Mouse (Mus musculus) thymus, postnatal 25 days (tissue): ENCODE results near the gene Lin9.
A peak's percentile ranks its signal among the peaks of the same experiment; 100 is the strongest.
"Not testable (repeated sequence)": the region's sequence is repeated elsewhere in the genome, so short reads cannot be mapped to it uniquely, and the experiment has no call there.

Source experiments
- DNase-seq: peaks from one replicate; pipeline ENCODE4 v3.0.0; 2022

The Lin9 gene

DNA sequence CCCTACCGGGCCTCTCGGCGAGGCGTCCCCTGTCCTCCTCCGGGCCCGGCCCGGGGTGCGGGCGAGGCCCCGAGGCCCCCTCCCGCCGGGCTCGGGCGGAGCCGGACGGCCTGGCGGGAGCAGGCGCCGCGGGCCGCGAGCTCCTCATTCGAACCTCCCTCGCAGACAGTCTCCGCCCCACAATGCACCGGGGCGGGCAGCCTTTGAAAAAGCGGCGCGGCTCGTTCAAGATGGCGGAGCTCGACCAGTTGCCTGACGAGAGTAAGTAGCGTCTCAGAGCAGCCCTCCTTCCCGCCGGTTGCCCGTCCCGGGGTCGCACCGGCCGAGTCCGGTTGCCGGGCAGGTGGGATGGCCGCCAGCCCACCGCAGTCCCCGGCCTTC lies at the start of gene Lin9:
Gene Lin9, plus strand, starts transcription at position 14 of the 381 bp plus-strand sequence.
- peak; percentile 95 for DNase-seq

DNA sequence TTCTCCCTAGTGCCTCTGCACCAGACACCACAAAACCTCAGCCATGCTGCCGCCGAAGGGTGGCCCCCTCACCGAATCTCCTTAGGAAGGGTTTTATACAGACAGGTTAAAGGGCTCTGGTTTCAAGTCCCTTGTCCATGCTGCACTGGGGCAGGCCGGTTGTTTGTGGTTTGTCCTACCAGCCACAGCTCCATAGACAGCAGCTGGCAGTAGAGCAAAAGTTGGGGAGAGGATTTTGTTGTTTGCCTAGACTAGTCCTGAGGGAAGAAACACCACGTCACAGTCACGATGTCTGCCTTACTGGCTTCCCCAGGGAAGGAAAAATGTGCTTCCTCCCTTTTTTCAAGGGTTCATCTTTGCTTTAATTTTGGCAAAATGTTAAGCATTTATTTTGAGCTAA lies 40.4 kb upstream of the Lin9 start:
- DNase-seq, result no peak

DNA sequence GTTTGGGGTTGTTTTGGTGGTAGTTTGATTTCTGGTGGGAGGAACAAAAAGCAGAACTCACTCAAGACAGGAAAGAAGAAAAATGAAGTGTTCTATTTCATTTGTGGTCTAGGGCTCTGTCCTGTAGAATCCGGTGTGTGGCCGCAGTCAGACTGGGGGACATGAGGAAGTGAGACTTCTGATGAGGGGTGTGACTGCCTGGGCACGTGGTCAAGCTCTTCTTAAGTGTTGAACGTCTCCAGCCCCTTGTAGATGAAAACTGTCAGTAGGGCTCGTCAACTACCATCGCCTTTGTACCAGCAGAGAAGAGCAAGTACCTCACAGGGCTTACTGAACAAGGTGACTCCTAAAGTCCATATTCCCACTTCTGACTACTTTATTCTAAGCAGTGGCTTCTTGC lies 39.1 kb upstream of the Lin9 start:
- no peak for DNase-seq

DNA sequence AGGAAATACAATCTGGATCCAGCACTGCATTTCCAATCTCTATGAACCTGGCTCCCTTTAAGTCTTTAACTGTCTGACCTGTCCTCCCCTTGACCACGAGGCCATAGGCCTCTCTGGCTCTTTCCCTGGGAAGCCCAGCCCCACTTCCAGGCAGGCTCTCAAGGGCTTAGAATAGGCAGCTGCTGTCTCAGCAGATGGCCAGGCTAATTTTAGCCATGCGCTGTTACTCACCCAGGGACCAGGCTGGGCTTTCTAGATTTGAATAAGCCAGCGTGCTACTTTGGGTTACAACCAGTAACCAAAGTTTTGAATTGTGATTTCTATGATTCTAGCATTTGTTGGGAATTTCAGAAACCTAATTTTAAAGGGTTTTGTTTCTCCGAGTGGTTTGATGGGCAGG lies 36.4 kb upstream of the Lin9 start:
- DNase-seq, result no peak

DNA sequence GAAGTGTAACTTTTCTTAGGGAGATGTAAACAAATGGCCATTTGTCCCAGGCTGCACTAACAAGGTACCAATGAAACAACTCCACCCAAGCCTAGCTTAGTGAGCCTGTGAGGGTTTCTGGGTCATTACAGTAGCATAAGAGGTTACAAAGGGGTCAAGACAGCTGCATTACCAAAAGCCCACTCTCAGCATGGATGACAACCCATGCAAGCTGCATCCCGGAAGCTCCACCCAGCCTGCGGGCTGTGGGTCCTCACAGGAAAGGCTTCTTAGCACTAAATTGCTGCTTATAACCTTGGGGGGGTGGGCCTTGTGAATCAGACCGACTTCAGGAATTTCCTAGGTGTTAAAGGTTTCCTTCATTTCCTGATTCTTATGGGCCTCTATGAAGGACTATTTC lies 34.8 kb upstream of the Lin9 start:
- DNase-seq, result no peak

DNA sequence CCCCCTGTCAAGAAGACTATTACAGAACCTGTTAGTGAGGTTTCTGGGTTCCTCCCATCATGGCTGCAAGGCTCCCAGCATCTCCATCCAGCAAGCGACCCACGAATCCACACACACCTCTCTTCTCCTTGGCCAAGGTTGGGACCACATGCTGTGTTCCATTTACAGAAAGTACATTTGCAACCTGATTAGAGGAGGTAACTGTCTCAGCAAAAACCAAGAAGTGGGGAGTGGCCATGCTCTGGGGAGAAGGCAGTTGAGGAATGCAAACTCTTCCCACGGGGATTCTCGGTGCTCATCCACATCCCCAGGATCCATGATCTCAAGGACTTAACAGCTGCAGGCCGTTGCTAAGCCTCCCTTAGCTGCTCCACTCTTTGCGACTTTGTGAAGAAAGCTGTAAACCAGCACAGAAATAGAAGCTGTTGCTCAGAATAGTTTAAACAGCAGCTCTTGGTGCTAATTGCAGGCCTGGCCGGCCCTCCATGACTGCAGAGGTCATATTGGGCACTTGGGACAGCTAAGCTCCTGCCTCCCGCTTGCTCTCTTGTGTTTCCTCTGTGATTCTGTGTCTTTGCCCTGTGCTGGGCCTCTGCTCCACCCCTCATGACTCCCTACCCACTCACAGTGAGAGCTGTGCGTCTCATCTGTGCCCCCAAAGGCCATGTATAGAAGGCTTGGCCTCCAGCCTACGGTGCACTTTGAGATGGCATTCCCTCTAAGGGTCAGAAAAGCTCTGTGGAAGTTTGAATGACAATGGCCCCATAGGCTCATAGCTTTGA lies 34.0 kb upstream of the Lin9 start:
- DNase-seq, result no peak

DNA sequence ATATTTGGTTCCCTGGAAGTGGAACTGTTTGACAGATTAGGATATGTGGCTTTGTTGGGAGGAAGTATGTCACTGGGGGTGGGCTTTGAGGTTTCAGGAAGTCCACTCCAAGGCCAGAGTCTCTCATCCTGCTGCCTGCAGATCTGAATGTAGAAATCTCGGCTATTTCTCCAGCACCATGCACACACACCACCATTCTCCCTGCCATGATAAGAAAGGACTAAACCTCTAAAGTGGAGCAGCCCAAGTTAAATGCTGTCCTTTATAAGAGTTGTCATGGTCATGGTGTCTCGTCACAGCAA lies 33.4 kb upstream of the Lin9 start:
- no peak for DNase-seq

DNA sequence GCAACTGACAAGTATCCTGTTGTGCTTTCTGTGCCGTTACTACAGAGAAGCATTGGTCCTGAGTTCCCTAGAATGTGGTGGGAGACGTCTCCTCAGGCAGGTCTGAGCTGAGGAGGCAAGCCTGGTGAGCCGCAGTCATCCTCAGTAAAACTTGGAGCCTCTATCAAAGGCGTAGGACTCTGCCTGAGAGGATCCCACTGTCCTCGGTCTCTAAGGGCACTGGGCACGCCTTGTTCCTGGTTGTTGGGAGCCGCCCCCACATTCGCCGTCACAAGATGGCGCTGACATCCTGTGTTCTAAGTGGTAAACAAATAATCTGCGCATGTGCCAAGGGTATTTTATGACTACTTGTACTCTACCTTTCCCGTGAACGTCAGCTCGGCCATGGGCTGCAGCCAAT lies 29.1 kb upstream of the Lin9 start:
- DNase-seq, result not testable (repeated sequence)

DNA sequence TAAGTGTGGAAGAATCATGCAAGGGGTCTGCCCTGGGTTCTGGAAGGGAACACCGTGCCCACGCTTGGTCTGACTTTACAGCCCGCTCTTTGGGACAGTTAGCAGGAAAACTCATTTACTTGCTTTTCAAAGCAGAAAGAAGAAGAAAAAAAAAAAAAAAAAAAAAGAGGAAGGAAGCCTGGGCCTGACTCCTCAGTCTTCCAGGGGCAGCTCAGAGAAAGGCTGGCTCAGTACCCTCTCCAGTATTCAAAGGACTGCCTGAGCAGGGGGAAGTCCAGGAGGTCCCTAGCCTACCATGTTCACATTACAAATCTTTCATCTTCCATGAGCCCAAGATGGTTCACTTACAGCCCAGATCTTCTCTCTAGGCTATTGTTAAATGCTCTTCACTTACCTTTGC lies 24.2 kb upstream of the Lin9 start:
- DNase-seq, result no peak

DNA sequence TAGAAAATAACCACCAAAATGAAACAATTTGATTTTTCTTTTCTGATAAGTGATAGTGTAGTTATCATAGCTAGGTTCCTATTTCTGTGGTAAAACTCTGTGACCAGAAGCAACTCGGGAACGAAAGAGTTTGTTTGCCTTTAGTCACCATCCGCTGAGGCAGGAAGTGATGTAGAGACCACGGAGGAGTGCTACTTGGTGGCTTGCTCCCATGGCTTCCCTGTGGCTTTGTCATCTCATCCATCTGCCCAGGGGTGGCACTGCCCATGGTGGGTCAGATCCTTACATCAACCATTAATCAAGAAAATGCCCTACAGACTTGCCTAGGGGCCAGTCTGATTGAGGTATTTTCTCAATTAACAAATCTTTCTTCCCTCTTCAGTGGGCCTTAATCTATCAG lies 18.6 kb upstream of the Lin9 start:
- no peak for DNase-seq

DNA sequence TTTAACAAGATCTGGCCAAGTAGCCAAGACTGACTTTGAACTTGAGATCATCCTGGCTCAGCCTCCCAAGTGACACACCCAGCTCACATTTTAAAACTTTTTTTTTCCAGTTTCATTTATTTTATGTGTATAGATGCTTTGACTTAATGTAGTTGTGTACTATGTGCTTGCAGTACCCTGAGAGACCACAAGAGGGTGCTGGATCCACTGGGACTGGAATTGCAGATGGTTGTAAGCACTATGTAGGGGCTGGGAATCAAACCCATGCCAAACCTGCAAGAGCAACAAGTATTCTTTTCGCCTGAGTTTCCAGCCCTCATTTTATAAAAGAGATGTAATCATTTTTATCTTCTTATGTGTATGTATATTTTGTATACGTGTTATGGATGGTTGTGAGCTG lies 17.0 kb upstream of the Lin9 start:
- DNase-seq, result peak; percentile 21

DNA sequence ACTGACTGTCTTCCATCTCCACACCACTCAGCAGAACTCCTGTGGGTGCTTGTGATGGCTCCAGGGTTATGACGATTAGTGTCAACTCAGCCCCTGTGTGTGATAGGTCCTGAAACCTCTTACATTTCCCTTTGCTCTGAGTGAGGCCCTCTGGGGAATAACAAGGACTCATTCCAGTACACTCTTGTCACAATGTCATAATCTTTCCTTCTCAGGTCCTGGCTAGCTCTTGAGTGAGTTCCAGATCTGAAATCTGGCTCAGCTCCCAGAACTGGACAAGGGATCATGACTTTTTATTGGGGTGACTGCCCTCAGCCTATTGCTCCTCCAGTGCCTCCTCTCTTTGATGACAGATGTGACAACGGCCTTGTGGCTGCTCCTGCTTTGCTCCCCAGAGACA lies 14.8 kb upstream of the Lin9 start:
- DNase-seq, result no peak

DNA sequence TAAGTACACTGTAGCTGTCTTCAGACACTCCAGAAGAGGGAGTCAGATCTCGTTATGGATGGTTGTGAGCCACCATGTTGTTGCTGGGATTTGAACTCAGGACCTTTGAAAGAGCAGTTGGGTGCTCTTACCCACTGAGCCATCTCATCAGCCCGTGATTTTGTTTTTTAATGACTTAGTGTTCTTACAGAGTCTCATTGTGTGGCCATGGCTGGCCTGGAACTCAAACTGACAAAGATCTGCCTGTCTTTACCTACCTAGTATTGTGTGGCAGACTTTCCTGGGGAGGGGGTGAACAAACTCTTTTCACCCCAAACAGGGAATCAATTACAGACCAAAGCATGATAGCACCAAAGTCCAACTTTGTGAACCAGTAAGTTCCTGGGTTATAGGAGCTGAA lies 3.2 kb upstream of the Lin9 start:
- not testable (repeated sequence) for DNase-seq

DNA sequence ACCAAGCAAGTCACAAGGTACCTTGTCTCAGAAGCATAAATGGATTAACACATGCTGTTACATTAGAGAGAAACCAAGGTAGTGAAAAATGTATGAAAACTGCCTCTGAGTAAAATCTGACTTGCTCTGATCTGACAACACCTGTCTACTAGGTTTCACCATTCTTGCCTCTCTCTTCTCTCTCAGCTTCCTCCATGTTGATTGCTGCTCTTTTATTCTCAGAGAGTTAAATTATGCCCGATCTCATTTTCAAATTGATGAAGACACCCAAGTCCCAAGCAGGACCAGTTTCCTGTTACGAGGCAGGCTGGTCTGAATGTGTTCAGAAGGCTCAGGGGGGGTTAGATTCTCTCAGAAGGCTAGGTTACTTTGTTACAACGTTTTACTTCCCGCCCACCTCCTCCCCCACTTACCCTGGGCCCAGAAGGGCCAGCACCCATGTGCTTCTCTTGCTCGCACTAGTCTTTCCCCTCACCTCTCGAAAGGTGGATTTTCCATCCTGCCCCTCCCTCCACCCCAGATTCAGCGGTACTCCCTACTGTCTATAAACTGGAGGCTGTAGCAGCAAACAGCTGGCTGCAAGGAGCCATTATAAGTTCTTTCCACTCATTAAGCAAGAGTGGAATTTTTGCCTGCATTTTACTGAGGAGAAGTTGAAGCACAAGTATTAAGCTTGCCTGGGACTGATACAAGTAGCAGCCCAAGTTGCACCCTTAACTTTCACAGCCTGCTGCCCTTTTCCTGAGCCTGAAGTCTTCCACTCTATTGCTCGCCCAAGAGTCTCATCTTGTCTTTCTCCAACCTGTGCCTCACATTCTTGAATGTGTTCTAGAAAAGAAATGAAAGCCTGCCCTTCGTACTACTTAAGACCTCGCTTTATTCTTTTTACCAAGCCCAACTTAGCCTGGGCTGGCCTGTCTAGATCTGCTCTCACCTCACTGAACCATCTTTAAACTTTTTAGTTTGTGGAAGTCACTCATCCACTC lies 1.2 kb upstream of the Lin9 start:
- DNase-seq, result peak; percentile 18

DNA sequence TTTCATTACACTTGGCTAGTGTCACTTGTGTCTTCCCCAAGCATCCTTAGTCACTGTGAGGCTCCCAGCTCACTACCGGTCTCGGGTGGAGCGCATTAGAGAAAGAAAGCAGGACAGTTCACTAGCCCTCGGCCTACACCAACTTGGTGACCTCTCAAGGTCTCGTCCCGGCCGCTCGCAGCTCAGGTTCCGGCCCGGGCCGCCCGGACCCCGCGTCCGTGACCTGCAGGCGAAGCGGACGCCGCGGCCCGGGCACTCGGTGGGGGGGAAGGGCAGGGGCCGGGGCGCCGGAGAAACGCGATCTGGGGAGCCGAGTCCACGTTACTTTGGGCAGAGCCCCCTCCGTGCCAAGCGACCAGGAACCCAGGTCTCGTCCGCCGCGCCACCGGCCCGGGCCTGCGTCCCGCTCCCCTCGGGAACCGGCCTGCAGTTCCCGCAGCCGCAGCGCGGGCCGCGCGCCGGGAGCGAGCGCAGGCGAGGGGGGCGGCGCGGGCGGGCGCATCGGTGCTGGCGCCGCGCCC lies 285 bp upstream of the Lin9 start:
- peak; percentile 55 for DNase-seq

DNA sequence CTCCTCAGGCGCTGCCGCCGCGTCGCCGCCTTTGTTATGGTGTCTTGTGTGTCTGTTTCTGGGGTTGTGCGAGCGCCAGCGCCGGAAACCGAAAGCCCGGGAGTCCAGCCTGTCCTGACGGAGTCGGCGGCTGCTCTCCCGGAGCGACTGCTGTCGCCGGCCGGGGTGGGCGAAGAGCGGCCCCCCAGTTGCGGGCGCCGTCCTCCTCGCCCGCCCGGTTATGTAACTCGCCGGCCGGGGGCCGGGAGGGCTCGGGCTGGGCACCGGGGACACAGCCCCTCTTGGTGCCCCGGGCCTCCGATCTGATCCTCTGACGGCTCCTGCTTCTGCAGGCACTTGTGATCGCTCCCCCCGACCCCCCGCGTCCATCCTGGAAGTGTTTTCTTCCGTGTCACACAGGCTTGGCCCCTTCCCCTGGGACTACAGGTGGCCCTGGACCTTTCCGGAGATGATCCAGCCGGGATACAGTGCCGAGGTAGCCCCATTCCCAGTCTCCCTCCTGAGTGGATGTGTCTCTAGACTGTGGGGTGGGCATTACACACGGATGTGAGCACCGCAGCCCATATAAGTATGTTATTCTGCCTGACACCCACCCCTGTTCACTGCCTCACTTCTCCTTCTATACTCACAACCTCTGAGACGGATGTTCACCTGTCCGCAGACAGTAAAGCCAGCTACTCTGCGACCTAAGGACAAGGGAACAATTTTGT lies 723 bp downstream of the Lin9 start:
- no peak for DNase-seq

DNA sequence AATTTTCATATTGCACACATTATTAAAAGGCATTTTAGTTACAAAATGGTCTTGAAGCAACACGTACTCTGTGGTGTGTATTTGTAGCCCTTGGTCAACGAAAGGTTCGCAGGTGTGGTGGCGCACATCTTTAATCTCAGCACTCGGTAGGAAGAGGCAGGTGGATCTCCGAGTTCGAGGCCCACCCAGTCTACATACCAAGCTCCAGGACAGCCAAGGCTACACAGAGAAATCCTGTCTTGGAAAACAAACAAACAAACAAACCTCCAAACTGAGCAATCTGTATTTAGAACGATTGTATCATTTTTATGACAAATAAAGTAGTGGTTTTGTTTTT lies 1.2 kb downstream of the Lin9 start:
- peak; percentile 17 for DNase-seq

DNA sequence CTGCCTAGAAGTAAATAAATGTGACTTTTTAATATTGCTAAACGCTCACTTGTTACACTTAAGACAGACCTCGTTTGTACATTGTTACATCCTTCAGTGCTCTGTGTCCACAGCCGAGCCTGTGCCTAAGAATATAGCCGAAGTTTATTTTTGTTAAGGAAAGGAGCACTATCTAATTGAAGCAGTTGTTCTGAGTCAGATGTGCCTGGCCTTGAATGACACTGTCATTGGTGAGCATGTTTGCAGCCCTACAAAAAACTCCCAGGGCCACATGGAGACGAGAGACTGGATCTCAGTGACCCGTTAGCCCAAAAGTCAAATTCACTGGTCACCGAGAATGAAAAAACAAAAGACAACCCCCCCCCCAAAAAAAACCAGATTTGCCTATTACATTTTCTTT lies 50.3 kb downstream of the Lin9 start:
- DNase-seq, result no peak

DNA sequence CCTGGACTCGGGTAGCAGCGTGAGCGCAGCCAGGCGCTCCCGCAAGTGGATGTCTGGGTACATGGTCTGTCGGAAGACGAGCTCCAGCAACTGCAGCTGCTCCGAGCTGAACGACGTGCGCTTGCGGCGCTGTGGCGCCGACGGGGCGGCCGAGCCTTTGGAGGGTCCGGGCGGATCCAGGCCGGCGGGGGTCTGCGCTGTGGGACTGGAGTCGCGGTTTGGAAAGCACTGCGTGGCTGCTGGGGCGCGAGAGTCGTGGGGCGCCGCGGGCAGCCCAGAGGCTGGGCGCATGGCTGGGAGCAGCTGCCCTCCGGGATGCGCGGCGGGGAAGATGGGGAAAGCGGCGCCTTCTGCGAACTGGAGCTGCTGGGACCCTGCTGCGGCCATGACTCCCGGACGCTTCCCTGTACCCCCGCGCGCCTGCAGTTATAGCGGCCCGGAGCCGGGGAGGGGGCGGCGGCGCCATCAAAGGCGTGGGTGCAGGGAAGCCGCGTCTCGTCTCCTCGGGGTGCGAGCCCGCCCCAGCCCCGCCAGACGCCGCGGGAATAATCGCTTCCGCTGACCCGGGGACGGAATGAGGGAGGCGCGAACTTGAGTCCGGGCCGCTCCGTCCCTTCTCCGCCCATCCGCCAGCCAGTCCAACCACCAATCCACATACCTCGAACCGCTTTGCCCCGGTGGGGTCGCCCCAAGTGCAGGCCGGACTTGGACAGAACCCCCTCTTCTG lies 55.8 kb downstream of the Lin9 start, which contains the start of gene Mixl1:
Gene Mixl1, minus strand, starts transcription at position 409 of the 727 bp plus-strand sequence.
- peak; percentile 39 for DNase-seq

DNA sequence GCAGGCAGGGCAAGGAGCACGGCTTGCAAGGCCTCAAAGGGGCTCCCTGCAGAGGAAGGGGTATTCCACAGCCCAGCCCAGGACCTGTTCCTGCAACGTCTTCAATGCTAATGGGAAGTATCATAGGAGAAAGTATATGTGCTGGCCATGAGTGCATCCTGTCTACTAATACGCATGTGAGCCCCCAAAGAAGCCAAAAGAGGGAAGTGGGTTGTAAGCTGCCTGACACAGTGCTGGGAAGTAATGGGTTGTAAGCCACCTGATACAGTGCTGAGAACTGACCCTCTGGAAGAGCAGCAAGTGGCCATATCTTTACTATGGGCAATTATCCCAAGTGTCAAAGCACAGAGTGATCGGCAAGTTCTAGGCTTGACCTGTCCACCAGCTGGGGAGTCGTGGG lies 57.1 kb downstream of the Lin9 start:
- DNase-seq, result no peak

DNA sequence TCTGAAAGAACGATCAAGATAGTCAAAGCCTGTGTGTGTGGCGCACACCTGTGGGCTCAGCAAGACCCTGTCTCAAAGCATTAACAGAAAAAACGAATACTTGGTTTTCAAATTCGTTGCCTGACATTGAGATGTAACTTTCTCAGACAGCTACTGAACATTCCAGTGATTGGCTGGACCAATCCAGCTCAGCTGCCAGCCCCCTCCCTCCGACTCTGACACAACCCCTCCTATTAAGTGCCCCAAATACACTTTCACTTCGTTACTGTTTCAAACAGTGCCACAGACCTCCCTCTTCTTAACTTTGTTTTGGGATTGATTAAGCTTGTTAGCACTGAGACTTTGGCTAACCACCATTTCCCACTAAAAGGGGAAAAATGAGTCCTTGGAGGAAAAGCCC lies 62.5 kb downstream of the Lin9 start:
- peak; percentile 47 for DNase-seq

DNA sequence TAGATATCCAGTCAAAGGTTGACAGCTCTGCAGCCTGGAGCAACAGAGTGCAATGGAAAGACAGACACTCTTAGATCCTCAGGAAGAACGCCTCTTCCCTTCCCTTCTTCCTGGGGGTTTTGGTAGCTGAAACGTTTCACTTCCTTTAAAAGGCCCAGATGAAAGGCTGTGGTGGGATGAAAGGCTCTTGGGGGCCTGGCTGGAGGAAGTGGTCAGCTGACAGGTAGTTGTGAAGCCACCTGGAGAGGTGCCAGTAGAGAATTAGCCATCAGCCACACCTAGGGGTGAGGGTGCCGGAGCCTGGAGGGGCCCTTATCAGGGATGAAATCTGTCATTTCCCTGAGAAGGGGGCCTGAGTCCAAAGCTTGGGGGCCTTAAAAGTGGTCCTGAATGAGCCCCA lies 66.4 kb downstream of the Lin9 start:
- DNase-seq, result no peak

DNA sequence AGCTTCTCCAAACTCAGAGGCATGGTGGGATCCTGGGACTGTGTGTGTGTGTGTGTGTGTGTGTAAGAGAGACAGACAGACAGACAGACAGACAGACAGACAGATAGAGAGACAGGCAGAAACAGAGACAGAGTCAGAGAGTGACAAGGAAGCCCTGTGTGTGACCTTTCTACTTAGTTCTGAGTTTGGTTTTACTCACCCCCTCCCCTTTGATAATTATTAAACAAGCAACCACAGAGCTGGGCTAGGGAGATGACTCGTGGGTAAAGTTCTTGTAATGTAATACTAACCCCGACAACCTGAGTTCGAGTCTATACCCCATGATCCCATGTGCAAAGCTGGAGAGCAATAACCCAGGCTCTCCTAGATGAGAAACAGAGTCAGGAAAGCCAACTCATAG lies 66.9 kb downstream of the Lin9 start:
- DNase-seq, result no peak
